Mouse (Mus musculus) CH12.LX (cell line): ENCODE results near the gene Pnpla6. TPM values are rescaled to one million over a fixed set of nuclear protein-coding genes. Genes with fewer than 3 reads are reported as not detected.

Experiments used
- DNase-seq: peaks from one replicate; pipeline ENCODE4 v3.0.0-alpha.2; 2013; ENCODE audit errors: extremely low read depth
- H3K27ac ChIP-seq: 2 replicates; pipeline ENCODE4 v1.5.1; 2012; ENCODE audit warnings: low read depth, mild to moderate bottlenecking, control low read depth, moderate library complexity; ENCODE audit not compliant: insufficient read depth
- H3K27me3 ChIP-seq: replicated peaks from 2 replicates; pipeline ENCODE3; 2012; ENCODE audit warnings: inconsistent platforms
- H3K36me3 ChIP-seq, 2 experiments: replicated peaks in 1 of 2; 2 replicates each; pipeline versions ENCODE3 to v1.6.1; 2012; ENCODE audit warnings: inconsistent platforms in 1 of 2, low read length in 1 of 2, mild to moderate bottlenecking in 1 of 2, mixed read lengths in 1 of 2, moderate library complexity in 1 of 2; ENCODE audit not compliant: control insufficient read depth in 1 of 2, insufficient read depth in 1 of 2
- H3K4me1 ChIP-seq, 2 experiments: 2 replicates each; pipeline ENCODE4 v1.6.1; 2012; ENCODE audit warnings: inconsistent platforms in 1 of 2, moderate library complexity in 1 of 2; ENCODE audit not compliant: insufficient read depth in 2 of 2, control insufficient read depth in 1 of 2
- H3K4me2 ChIP-seq: 2 replicates; pipeline ENCODE4 v1.6.1; 2012; ENCODE audit warnings: low read depth, mild to moderate bottlenecking, control low read depth; ENCODE audit not compliant: poor library complexity, insufficient read depth, severe bottlenecking
- H3K4me3 ChIP-seq, 3 experiments: fragments of 150-350 bp in 1 of 3; sonication (generic) in 1 of 3; replicated peaks in 1 of 3; 2 replicates each; pipeline versions ENCODE3 to v1.5.1; 2011 to 2012; ENCODE audit warnings: low read depth in 2 of 3, low read length in 2 of 3, mild to moderate bottlenecking in 2 of 3, moderate library complexity in 2 of 3, control low read depth in 1 of 3, improper control_type of control experiment in 1 of 3, inconsistent platforms in 1 of 3, mixed read lengths in 1 of 3; ENCODE audit not compliant: poor library complexity in 1 of 3
- H3K79me2 ChIP-seq: replicated peaks from 2 replicates; pipeline ENCODE4 v1.6.1; 2012; ENCODE audit warnings: mild to moderate bottlenecking, moderate library complexity; ENCODE audit not compliant: control insufficient read depth, poor library complexity, insufficient read depth, severe bottlenecking; ENCODE audit errors: extremely low read depth
- H3K9ac ChIP-seq: 2 replicates; pipeline ENCODE4 v1.6.1; 2012; ENCODE audit warnings: low read depth, mild to moderate bottlenecking, control low read depth, moderate library complexity; ENCODE audit not compliant: insufficient read depth
- H3K9me3 ChIP-seq: replicated peaks from 2 replicates; pipeline ENCODE3; 2012; ENCODE audit warnings: low read length, inconsistent platforms, mixed read lengths
- BHLHE40 ChIP-seq: IDR thresholded peaks from 2 replicates; pipeline ENCODE4 v1.6.1; 2011; ENCODE audit warnings: mild to moderate bottlenecking, low read depth, low read length, improper control_type of control experiment
- CHD1 ChIP-seq: IDR thresholded peaks from 2 replicates; pipeline ENCODE4 v1.6.1; 2012; ENCODE audit warnings: low read depth, low read length, improper control_type of control experiment, inconsistent platforms
- CTCF ChIP-seq, 2 experiments: IDR thresholded peaks in 1 of 2; conservative IDR thresholded peaks in 1 of 2; 2 replicates each; pipeline ENCODE4 v1.5.1; 2011 to 2012; ENCODE audit warnings: low read depth in 2 of 2, low read length in 2 of 2, improper control_type of control experiment in 1 of 2, inconsistent platforms in 1 of 2, mild to moderate bottlenecking in 1 of 2, moderate library complexity in 1 of 2
- ELF1 ChIP-seq: IDR thresholded peaks from 2 replicates; pipeline ENCODE4 v1.6.1; 2014; ENCODE audit warnings: low read depth, mild to moderate bottlenecking, inconsistent platforms, low read length, improper control_type of control experiment
- GABPA ChIP-seq: IDR thresholded peaks from 2 replicates; pipeline ENCODE4 v1.6.1; 2012; ENCODE audit warnings: low read depth, low read length, improper control_type of control experiment, inconsistent platforms; ENCODE audit not compliant: insufficient replicate concordance
- HCFC1 ChIP-seq: IDR thresholded peaks from 2 replicates; pipeline ENCODE4 v1.6.1; 2012; ENCODE audit warnings: low read depth, mild to moderate bottlenecking, inconsistent platforms, low read length, improper control_type of control experiment
- IRF4 ChIP-seq: IDR thresholded peaks from 2 replicates; pipeline ENCODE4 v1.6.1; 2014; ENCODE audit warnings: low read depth, mild to moderate bottlenecking, inconsistent platforms, low read length, improper control_type of control experiment
- JUND ChIP-seq: conservative IDR thresholded peaks from 2 replicates; pipeline ENCODE4 v1.6.1; 2011; ENCODE audit warnings: low read depth, low read length, improper control_type of control experiment
- KAT2A ChIP-seq: IDR thresholded peaks from 2 replicates; pipeline ENCODE4 v1.6.1; 2012; ENCODE audit warnings: low read length, improper control_type of control experiment, inconsistent platforms; ENCODE audit not compliant: insufficient replicate concordance
- MXI1 ChIP-seq: IDR thresholded peaks from 2 replicates; pipeline ENCODE4 v1.6.1; 2011; ENCODE audit warnings: mild to moderate bottlenecking, low read depth, low read length, improper control_type of control experiment
- MYC ChIP-seq: IDR thresholded peaks from 2 replicates; pipeline ENCODE4 v1.6.1; 2011; ENCODE audit warnings: low read depth, mild to moderate bottlenecking, improper control_type of control experiment, low read length
- PAX5 ChIP-seq: IDR thresholded peaks from 2 replicates; pipeline ENCODE4 v1.6.1; 2012; ENCODE audit warnings: low read length, inconsistent platforms, mixed read lengths
- RCOR1 ChIP-seq: conservative IDR thresholded peaks from 2 replicates; pipeline ENCODE4 v1.6.1; 2012; ENCODE audit warnings: low read depth, mild to moderate bottlenecking, inconsistent platforms, low read length, improper control_type of control experiment
- SIN3A ChIP-seq: IDR thresholded peaks from 2 replicates; pipeline ENCODE4 v1.6.1; 2012; ENCODE audit warnings: low read length, improper control_type of control experiment, inconsistent platforms
- SMC3 ChIP-seq: IDR thresholded peaks from 2 replicates; pipeline ENCODE4 v1.6.1; 2011; ENCODE audit warnings: low read depth, low read length, improper control_type of control experiment
- TBP ChIP-seq: conservative IDR thresholded peaks from 2 replicates; pipeline ENCODE4 v1.6.1; 2011; ENCODE audit warnings: low read depth, low read length, improper control_type of control experiment
- TCF12 ChIP-seq: IDR thresholded peaks from 2 replicates; pipeline ENCODE4 v1.6.1; 2014; ENCODE audit warnings: low read depth, mild to moderate bottlenecking, inconsistent platforms, low read length, improper control_type of control experiment
- UBTF ChIP-seq: IDR thresholded peaks from 2 replicates; pipeline ENCODE4 v1.6.1; 2012; ENCODE audit warnings: low read depth, mild to moderate bottlenecking, inconsistent platforms, low read length, improper control_type of control experiment, moderate library complexity
- USF2 ChIP-seq: conservative IDR thresholded peaks from 2 replicates; pipeline ENCODE4 v1.6.1; 2011; ENCODE audit warnings: low read depth, low read length, improper control_type of control experiment
- ZC3H11A ChIP-seq: IDR thresholded peaks from 2 replicates; pipeline ENCODE4 v1.6.1; 2012; ENCODE audit warnings: low read depth, mild to moderate bottlenecking, inconsistent platforms, low read length, improper control_type of control experiment
- ZKSCAN1 ChIP-seq: IDR thresholded peaks from 2 replicates; pipeline ENCODE4 v1.6.1; 2012; ENCODE audit warnings: low read depth, inconsistent platforms, low read length, improper control_type of control experiment, borderline replicate concordance
- ZNF384 ChIP-seq: IDR thresholded peaks from 2 replicates; pipeline ENCODE4 v1.6.1; 2012; ENCODE audit warnings: low read depth, low read length, improper control_type of control experiment, inconsistent platforms
- dilution Hi-C: fragments of 300-500 bp; cut with MboI; formaldehyde crosslinking; loops from 2 replicates; pipeline ENCODE4 v1.14.3; 2020; ENCODE audit warnings: low sequenced_read_pairs; ENCODE audit not compliant: extremely low pct_unique_long_range_greater_than_20kb, extremely low pct_ligation_motif_present
- in situ Hi-C: fragments of 300-500 bp; cut with MboI; formaldehyde crosslinking; loops from 3 replicates; pipeline ENCODE4 v1.14.3; 2019; ENCODE audit warnings: low sequenced_read_pairs, low pct_ligation_motif_present, low pct_unique_long_range_greater_than_20kb, mixed read lengths
- polyA plus RNA-seq: library from polyadenylated mRNA; unstranded; fragments of >175 nt; gene quantifications from 2 replicates; pipeline ENCODE4 v1.2.1, GENCODE M21; 2012; ENCODE audit warnings: low read depth; ENCODE audit not compliant: insufficient read length
- total RNA-seq, 2 experiments: library from RNA; depleted of rRNA; stranded (reverse); fragments of 300-350 nt in 1 of 2; fragments of >200 nt in 1 of 2; gene quantifications; 2 replicates each; pipeline ENCODE4 v1.2.3; 2012 to 2014

Gene Pnpla6
- total and polyA plus RNA-seq, 3 experiments, result 12.5 to 39.8 (median 29.6) TPM

- TF ChIP-seq TCF12, result no peak
- TF ChIP-seq RCOR1, result no peak
These were observed 33.6 kb upstream of the Pnpla6 start (continued) for GRCm38 (mm10) chr8:3481605-3482004.

GRCm38 (mm10) chr8:3482240-3482740, 32.9 kb upstream of the Pnpla6 start:
- H3K36me3 ChIP-seq, result no peaks in the 10 kb centered on the region
- DNase-seq, result no peak

GRCm38 (mm10) chr8:3483546-3483945, 31.6 kb upstream of the Pnpla6 start:
- H3K79me2 ChIP-seq, result no peaks in the 10 kb centered on the region
- TF ChIP-seq MYC, result no peak
- DNase-seq, result no peak
- peaks cover 0 to 5% of the 10 kb centered on the region in 2 experiments; a peak in 1 of 4 replicates for H3K4me1 ChIP-seq
- H3K4me2 ChIP-seq, result no peak overlapping the region
- in situ Hi-C loops, result no loop called here
- H3K27me3 ChIP-seq, result no peaks in the 10 kb centered on the region
- dilution Hi-C loops, result no loop called here
- no peaks in the 10 kb centered on the region for H3K9me3 ChIP-seq
- H3K27ac ChIP-seq, result no peak overlapping the region
- H3K36me3 ChIP-seq, result no peaks in the 10 kb centered on the region
- no peak overlapping the region for H3K9ac ChIP-seq
- H3K4me3 ChIP-seq, result no peak overlapping the region

More at GRCm38 (mm10) chr8:3482240-3482740, 32.9 kb upstream of the Pnpla6 start:
- dilution Hi-C loops (no loop called here), in situ Hi-C loops (no loop called here)
- Histone ChIP-seq H3K27me3 (no peaks in the 10 kb centered on the region), H3K27ac (no peak overlapping the region), H3K9me3 (no peaks in the 10 kb centered on the region), H3K79me2 (no peaks in the 10 kb centered on the region), H3K4me2 (no peak overlapping the region), H3K9ac (no peak overlapping the region), H3K4me1 (peaks cover 0 to 5% of the 10 kb centered on the region in 2 experiments; a peak in 1 of 4 replicates), H3K4me3 (no peak overlapping the region)
- TF ChIP-seq HCFC1, result no peak
- no peak for TF ChIP-seq ZC3H11A
- TF ChIP-seq ELF1, result no peak
- no peak for TF ChIP-seq BHLHE40
- TF ChIP-seq SMC3, result no peak
- no peak for TF ChIP-seq USF2

GRCm38 (mm10) chr8:3485192-3485591, 30.0 kb upstream of the Pnpla6 start:
- H3K9ac ChIP-seq, result no peak overlapping the region
- in situ Hi-C loops, result no loop called here

More at GRCm38 (mm10) chr8:3485192-3485591, 30.0 kb upstream of the Pnpla6 start:
- H3K4me3 ChIP-seq, result no peak overlapping the region
- H3K27me3 ChIP-seq, result no peaks in the 10 kb centered on the region
- DNase-seq, result no peak
- H3K79me2 ChIP-seq, result no peaks in the 10 kb centered on the region
- dilution Hi-C loops, result no loop called here
- TF ChIP-seq TBP (no peak), MXI1 (no peak), SMC3 (no peak), KAT2A (no peak), GABPA (no peak), SIN3A (no peak), IRF4 (no peak), CHD1 (no peak), ZKSCAN1 (no peak), ZNF384 (no peak), PAX5 (no peak), ELF1 (no peak), JUND (no peak), RCOR1 (no peak), TCF12 (no peak), CTCF (conservative IDR thresholded peaks at IDR 0.05 in 1 of 2, IDR thresholded peaks at IDR 0.05 in 1 of 2; ENCODE audit: low read depth in 2 of 2, low read length in 2 of 2) (no peak), UBTF (no peak)
- no peak overlapping the region for H3K4me2 ChIP-seq
- peaks cover 0 to 5% of the 10 kb centered on the region in 2 experiments; a peak in 1 of 4 replicates for H3K4me1 ChIP-seq
- no peaks in the 10 kb centered on the region for H3K36me3 ChIP-seq
- no peaks in the 10 kb centered on the region for H3K9me3 ChIP-seq
- no peak overlapping the region for H3K27ac ChIP-seq
